Mouse (Mus musculus): ENCODE measurements at regions not wholly inside any gene's neighbourhood (a gene's known extent, or its start where the extent isn't known, plus 50 kb on each side); places are given as distances from the start of the nearest gene placed in this dataset.

GRCm38 (mm10) chr3:35360515-35360914 lies 393.4 kb upstream of the Atp11b start:
- TF ChIP-seq CTCF (IDR thresholded peaks at IDR 0.05) (no peak), EP300 (IDR thresholded peaks at IDR 0.05) (no peak)

Measured in lung, postnatal 0 days (tissue).